Mouse (Mus musculus): ENCODE results near the gene Sh2d4b. TPM values are rescaled to one million over a fixed set of nuclear protein-coding genes. Genes with fewer than 3 reads are reported as not detected.

Sh2d4b gene
- total RNA-seq, 2 experiments from 2014 or later = 0.70 TPM; not detected in 1

- no peak for ATAC-seq (replicated peaks; ENCODE audit: low FRiP score, low TSS enrichment, poor library complexity, severe bottlenecking)
Observed at GRCm38 (mm10) chr14:40913709-40914108, 20.6 kb upstream of the Sh2d4b start.

GRCm38 (mm10) chr14:40911529-40911928, 18.5 kb upstream of the Sh2d4b start:
- ATAC-seq (replicated peaks; ENCODE audit: low FRiP score, low TSS enrichment, poor library complexity, severe bottlenecking) = no peak

GRCm38 (mm10) chr14:40908763-40909162, 15.7 kb upstream of the Sh2d4b start:
- no peak for ATAC-seq (replicated peaks; ENCODE audit: low FRiP score, low TSS enrichment, poor library complexity, severe bottlenecking)

GRCm38 (mm10) chr14:40906770-40907169, 13.7 kb upstream of the Sh2d4b start:
- ATAC-seq (replicated peaks; ENCODE audit: low FRiP score, low TSS enrichment, poor library complexity, severe bottlenecking) = peak; percentile 78

GRCm38 (mm10) chr14:40905813-40906212, 12.7 kb upstream of the Sh2d4b start:
- no peak for ATAC-seq (replicated peaks; ENCODE audit: low FRiP score, low TSS enrichment, poor library complexity, severe bottlenecking)

- ATAC-seq (replicated peaks; ENCODE audit: low FRiP score, low TSS enrichment, poor library complexity, severe bottlenecking) = no peak
Observed at GRCm38 (mm10) chr14:40902307-40903055, 9.4 kb upstream of the Sh2d4b start.

- ATAC-seq (replicated peaks; ENCODE audit: low FRiP score, low TSS enrichment, poor library complexity, severe bottlenecking) = 0 out of 2 replicates have a peak, but pooled peaks have one; percentile 32
Observed at GRCm38 (mm10) chr14:40900267-40900666, 7.2 kb upstream of the Sh2d4b start.

GRCm38 (mm10) chr14:40897916-40898315, 4.8 kb upstream of the Sh2d4b start:
- no peak for ATAC-seq (replicated peaks; ENCODE audit: low FRiP score, low TSS enrichment, poor library complexity, severe bottlenecking)

- no peak for ATAC-seq (replicated peaks; ENCODE audit: low FRiP score, low TSS enrichment, poor library complexity, severe bottlenecking)
Observed at GRCm38 (mm10) chr14:40895681-40896080, 2.6 kb upstream of the Sh2d4b start.

- peak; percentile 96 for ATAC-seq (replicated peaks; ENCODE audit: low FRiP score, low TSS enrichment, poor library complexity, severe bottlenecking)
Observed at GRCm38 (mm10) chr14:40894576-40895247, 1.6 kb upstream of the Sh2d4b start.

GRCm38 (mm10) chr14:40893884-40894283, 818 bp upstream of the Sh2d4b start:
- no peak for ATAC-seq (replicated peaks; ENCODE audit: low FRiP score, low TSS enrichment, poor library complexity, severe bottlenecking)

- ATAC-seq (replicated peaks; ENCODE audit: low FRiP score, low TSS enrichment, poor library complexity, severe bottlenecking) = no peak
Observed at GRCm38 (mm10) chr14:40892326-40892825, 690 bp downstream of the Sh2d4b start.

GRCm38 (mm10) chr14:40891506-40891905, 1.6 kb downstream of the Sh2d4b start:
- ATAC-seq (replicated peaks; ENCODE audit: low FRiP score, low TSS enrichment, poor library complexity, severe bottlenecking) = no peak

- ATAC-seq (replicated peaks; ENCODE audit: low FRiP score, low TSS enrichment, poor library complexity, severe bottlenecking) = no peak
Observed at GRCm38 (mm10) chr14:40889704-40890103, 3.4 kb downstream of the Sh2d4b start.

GRCm38 (mm10) chr14:40889181-40889580, 3.9 kb downstream of the Sh2d4b start:
- no peak for ATAC-seq (replicated peaks; ENCODE audit: low FRiP score, low TSS enrichment, poor library complexity, severe bottlenecking)

- peak; percentile 79 for ATAC-seq (replicated peaks; ENCODE audit: low FRiP score, low TSS enrichment, poor library complexity, severe bottlenecking)
Observed at GRCm38 (mm10) chr14:40886428-40887202, 6.5 kb downstream of the Sh2d4b start.

- ATAC-seq (replicated peaks; ENCODE audit: low FRiP score, low TSS enrichment, poor library complexity, severe bottlenecking) = no peak
Observed at GRCm38 (mm10) chr14:40885752-40886151, 7.3 kb downstream of the Sh2d4b start.

GRCm38 (mm10) chr14:40885225-40885624, 7.8 kb downstream of the Sh2d4b start:
- ATAC-seq (replicated peaks; ENCODE audit: low FRiP score, low TSS enrichment, poor library complexity, severe bottlenecking) = no peak

GRCm38 (mm10) chr14:40874565-40874964, 18.5 kb downstream of the Sh2d4b start:
- no peak for ATAC-seq (replicated peaks; ENCODE audit: low FRiP score, low TSS enrichment, poor library complexity, severe bottlenecking)

GRCm38 (mm10) chr14:40873961-40874360, 19.1 kb downstream of the Sh2d4b start:
- ATAC-seq (replicated peaks; ENCODE audit: low FRiP score, low TSS enrichment, poor library complexity, severe bottlenecking) = no peak

Data from megakaryocyte-erythroid progenitor cell, adult 5-6 weeks (primary cell).